Mouse (Mus musculus): ENCODE data around the gene Cdc42bpg.

Cdc42bpg gene

DNA sequence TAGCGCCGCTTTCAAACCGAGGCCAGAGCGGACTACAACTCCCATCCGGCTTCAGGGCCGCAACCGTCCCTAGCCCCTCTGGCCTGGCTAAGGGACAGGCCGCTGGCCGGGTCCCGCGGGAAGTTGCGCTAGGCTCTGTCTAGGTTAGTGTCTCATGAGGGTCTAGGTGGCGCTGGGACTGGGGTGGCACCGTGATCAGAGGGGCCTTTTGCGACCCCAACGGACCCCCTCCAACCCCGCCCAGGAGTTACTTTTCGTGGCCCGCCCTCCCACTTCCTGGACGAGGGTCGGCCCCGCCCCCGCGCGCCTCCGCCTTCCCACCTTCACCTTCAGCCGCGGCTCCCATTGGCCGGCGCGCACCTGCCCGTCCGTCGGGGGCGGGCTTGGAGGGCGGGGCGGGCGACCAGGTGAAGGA is at the start of gene Cdc42bpg:
Gene Cdc42bpg (plus strand): TSS at position 320 of the 415 bp plus-strand sequence.
- in situ Hi-C loops (cut with MseI, MboI) = loop anchor here in 1 of 2 experiments (5.0 kb wide), 1 partner anchor 34 kb away; no protein-coding TSS in a partner anchor

DNA sequence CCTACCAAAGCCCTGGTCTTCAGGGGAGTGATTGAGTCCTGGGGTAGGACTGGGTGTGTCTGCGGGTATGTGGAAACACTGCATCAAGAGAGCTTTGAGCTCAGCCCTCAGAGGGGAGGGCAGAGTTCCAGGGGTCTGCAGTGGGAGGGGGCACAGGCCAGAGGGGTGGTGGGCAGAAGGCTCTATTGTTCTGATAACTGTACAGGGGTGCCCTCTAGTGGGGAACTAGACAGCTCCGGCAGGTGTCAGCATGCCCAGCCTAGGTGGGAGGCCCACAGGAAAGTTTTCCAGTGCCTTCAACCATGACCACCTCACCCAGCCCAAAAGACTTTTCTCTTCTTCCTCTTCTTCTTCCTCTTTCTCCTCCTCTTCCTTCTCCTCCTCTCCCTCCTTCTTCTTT is 45.8 kb upstream of the Cdc42bpg start:
- in situ Hi-C loops (cut with MseI, MboI) = loop anchor here (5.0 to 10.0 kb wide), 2 partner anchors 64 to 72 kb away; partner anchors contain the start of gene Men1 (in 1 of the 2)

- in situ Hi-C loops (cut with MseI, MboI) = loop anchor here (5.0 to 10.0 kb wide), 2 partner anchors 64 to 71 kb away; partner anchors contain the start of gene Men1 (in 1 of the 2)
Observed at GRCm38 (mm10) chr19:6260946-6261345, 45.3 kb upstream of the Cdc42bpg start.

DNA sequence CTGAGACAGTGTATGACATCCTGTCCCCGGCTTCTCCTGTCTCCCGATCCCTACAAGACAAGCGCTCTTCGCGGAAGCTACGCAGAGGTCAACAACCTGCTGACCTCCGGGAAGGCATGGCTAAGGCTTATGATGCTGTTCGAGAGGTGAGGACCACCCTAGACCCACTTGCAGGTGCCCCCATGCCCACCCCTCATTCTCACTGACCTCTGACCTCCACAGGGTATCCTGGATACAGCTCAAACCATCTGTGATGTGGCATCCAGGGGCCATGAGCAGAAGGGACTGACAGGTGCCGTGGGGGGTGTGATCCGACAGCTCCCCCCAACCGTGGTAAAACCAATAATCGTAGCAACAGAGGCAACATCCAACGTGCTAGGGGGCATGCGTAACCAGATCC is 44.9 kb upstream of the Cdc42bpg start:
- in situ Hi-C loops (cut with MseI, MboI) = loop anchor here (5.0 to 10.0 kb wide), 2 partner anchors 63 to 71 kb away; partner anchors contain the start of gene Men1 (in 1 of the 2)

DNA sequence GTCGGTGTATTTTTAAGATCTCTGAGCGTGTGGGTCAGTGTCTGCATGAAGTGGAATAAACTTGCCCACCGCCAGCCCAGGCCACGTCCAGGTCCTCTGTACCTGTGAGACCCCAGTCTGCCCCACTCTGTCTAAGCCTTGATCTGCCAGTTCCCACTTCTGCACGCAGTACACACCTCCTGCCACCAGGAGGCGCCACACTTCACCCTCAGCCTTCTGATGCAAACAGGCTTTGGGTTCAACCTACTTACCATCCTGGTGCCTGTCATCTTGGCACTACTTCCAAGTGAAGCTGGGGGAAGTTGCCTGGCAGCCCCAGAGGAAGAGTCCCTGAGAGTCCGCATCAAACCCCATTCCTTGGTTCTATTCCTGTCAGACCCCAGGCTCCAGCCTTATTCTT is 44.0 kb upstream of the Cdc42bpg start:
- in situ Hi-C loops (cut with MseI, MboI) = loop anchor here (5.0 to 10.0 kb wide), 2 partner anchors 63 to 70 kb away; partner anchors contain the start of gene Men1 (in 1 of the 2)

GRCm38 (mm10) chr19:6262839-6263433 is 43.3 kb upstream of the Cdc42bpg start:
- in situ Hi-C loops (cut with MseI, MboI) = loop anchor here (5.0 to 10.0 kb wide), 2 partner anchors 62 to 69 kb away; partner anchors contain the start of gene Men1 (in 1 of the 2)

DNA sequence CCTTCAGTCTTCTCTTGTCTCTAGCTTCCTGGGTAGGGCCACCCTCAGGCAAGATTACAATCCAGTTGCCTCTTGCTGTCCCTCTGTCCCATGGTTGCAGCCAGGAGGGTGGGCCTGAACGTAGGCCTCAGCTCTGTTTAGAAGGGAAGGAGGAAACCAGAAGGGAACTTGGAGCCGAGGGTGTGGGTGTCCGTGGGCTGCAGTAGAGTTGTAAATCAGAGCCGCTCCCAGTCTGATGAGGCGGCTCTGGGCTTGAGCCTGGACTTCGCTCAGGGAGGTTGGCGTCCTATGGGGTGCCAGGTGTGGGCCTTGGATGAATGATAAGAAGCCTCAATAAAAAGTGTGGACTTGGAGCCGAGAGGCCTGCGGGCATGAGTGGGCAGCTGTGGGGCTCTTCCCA is 42.1 kb upstream of the Cdc42bpg start:
- in situ Hi-C loops (cut with MseI, MboI) = loop anchor here (5.0 to 10.0 kb wide), 2 partner anchors 61 to 68 kb away; partner anchors contain the start of gene Men1 (in 1 of the 2)

DNA sequence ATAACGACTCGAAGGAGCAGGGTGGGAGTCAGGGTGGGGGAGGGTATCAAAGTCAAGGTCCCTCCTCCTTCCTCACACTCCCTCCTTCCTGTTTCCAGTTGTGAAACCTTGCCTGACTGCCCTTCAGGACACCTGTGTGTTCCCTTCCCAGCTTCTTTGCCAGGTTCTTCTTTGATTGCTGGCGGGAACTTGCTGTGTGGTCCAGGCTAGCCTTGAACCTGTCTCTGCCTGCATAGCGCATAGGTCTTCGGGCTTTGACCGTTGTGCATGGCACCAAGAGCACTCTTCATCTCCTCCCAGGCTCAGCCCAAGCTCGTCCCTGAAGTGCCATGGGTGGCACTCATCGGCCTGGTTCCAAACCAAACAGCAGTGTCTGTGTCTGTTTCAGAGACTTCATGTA is 41.3 kb upstream of the Cdc42bpg start:
- in situ Hi-C loops (cut with MseI, MboI) = loop anchor here (5.0 to 10.0 kb wide), 3 partner anchors 37 to 67 kb away; partner anchors contain the start of gene Men1 (in 1 of the 2)

DNA sequence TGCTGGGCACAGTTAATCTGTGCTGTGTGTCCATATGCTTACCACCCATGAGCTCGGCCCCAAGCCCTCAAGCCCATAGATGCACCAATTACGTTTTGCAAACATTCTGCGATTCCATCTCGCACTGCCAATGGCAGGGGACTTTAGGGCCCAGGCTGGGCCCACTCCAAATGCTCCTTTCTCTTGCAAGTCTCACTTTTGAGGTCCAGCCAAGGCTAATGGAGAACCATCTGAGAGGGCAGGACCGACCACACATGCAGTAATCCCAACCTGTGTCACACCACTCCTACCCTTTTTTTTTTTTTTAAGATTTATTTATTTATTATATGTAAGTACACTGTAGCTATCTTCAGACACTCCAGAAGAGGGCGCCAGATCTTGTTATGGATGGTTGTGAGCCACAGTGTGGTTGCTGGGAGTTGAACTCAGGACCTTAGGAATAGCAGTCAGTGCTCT is 40.5 kb upstream of the Cdc42bpg start:
- in situ Hi-C loops (cut with MseI, MboI) = loop anchor here in 1 of 2 experiments (5.0 to 10.0 kb wide), 2 partner anchors 37 to 59 kb away; no protein-coding TSS in a partner anchor

- in situ Hi-C loops (cut with MseI, MboI) = loop anchor here in 1 of 2 experiments (5.0 to 10.0 kb wide), 2 partner anchors 35 to 57 kb away; no protein-coding TSS in a partner anchor
Observed at GRCm38 (mm10) chr19:6267306-6268169, 38.7 kb upstream of the Cdc42bpg start.

DNA sequence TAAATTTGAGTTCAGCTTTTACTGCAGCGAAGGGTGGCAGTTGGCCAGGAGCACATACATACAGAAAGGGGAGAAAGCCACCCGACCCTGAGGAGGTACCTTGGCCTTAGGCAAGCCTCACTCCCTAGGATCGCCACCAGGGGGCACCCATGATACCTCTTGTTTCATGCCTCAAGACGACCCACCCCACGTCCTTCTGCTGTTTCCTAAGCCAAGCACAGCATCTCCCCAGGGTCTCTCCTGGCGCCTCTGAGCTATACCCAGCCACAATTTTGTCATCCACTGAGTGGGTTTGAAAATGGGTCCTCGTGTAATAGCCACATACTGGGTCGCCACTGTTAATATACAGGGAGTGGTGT is 38.1 kb upstream of the Cdc42bpg start:
- in situ Hi-C loops (cut with MseI, MboI) = loop anchor here in 1 of 2 experiments (5.0 to 10.0 kb wide), 2 partner anchors 34 to 57 kb away; no protein-coding TSS in a partner anchor

- in situ Hi-C loops (cut with MseI, MboI) = loop anchor here in 1 of 2 experiments (5.0 to 10.0 kb wide), 2 partner anchors 34 to 56 kb away; no protein-coding TSS in a partner anchor
Observed at GRCm38 (mm10) chr19:6268670-6269132, 37.6 kb upstream of the Cdc42bpg start.

DNA sequence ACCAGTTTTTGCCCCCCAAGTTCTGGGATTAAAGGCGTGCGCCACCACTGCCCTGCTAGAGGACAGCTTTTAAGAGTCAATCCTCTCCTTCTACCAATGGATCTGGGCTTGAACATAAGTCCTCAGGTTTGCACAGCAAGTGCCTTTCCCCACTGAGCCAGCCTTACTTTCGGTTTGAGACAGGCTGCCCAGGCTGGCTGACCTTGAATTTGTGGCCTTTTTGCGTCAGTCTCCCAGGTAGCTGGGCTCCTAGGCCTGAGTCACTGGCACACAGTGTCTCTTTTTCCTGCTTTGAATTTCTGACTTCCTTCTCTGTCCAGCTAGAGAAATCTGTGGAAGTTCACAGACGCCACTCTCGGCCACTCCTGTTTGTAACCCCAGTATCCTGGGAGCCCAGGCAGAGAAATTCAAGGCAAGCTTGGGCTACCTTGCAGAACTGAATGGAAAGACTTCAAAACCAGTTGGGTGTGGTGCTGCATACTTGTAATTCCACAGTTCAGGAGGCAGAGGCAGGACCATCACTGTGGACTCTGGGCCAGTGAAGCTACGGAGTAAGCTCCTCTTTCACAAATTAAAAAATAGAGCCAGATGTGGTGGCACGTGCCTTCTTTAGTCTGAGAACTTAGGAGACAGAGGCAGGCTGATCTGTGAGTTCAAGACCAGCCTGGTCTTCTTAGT is 36.3 kb upstream of the Cdc42bpg start:
- in situ Hi-C loops (cut with MseI, MboI) = loop anchor here (5.0 to 10.0 kb wide), 3 partner anchors 32 to 55 kb away; partner anchors contain the start of gene Cdc42bpg (in 1 of the 2)

DNA sequence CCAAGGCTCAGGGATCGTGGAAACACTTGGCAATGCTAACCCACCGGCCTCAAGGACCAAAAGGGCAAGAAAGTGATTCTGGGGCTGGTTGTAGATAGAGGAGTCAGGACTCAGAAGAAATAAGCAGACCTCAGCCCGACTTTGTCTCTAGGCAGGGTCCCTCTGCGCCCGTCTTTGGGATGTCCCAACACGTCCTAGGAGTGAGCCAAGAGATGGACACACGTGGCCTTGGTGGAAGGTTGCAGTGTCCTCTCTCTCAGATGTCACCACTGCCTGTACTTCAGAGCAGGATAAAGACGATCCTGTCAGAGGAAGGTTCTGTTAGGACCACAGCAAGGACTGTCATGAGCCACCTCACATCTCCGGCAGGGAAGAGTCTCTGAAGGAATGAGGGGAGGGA is 35.6 kb upstream of the Cdc42bpg start:
- in situ Hi-C loops (cut with MseI, MboI) = loop anchor here in 1 of 2 experiments (5.0 kb wide), 1 partner anchor 37 kb away; the partner anchor contains the start of gene Cdc42bpg

- in situ Hi-C loops (cut with MseI, MboI) = loop anchor here in 1 of 2 experiments (5.0 kb wide), 1 partner anchor 36 kb away; the partner anchor contains the start of gene Cdc42bpg
Observed at GRCm38 (mm10) chr19:6271206-6271605, 35.0 kb upstream of the Cdc42bpg start.

DNA sequence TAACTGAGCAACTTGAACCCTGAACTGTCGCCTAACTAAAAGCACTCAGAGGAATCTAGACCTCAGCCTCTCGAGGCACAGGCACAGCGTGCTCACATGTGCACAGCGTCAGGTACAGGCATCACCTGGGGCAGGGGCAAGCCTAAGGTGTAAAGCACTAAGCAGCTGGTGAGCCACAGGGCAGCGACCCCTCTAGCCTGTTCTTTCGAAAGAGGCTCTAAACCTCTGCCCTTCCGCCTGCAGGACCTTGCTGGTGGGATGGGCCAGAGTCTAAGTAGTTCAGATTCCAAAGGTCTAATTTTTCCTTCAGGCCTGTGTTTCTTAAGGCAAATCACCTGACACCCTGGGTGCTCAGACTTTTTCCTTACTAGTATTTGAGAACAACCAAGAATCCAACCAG is 34.2 kb upstream of the Cdc42bpg start:
- in situ Hi-C loops (cut with MseI, MboI) = loop anchor here in 1 of 2 experiments (5.0 kb wide), 1 partner anchor 35 kb away; the partner anchor contains the start of gene Cdc42bpg

DNA sequence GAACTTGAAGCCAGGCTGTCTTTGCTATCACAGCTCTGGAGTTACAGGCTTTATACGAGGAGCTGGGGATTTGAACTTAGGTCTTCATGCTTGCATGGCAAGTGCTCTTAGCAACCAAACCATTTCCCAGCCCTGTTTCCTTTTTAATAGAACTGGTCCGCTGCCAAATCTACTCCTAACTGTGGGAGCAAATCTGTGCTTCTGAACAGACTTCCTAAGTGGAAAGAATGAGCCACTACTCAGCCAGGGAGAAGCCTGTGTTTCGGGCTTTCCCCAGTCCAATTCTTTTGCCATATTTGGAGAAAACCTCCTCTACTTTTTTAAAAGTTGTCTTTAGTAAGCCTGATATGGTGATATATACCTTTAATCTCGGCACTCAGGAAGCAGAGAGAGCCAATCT is 33.5 kb upstream of the Cdc42bpg start:
- in situ Hi-C loops (cut with MseI, MboI) = loop anchor here in 1 of 2 experiments (5.0 kb wide), 1 partner anchor 35 kb away; the partner anchor contains the start of gene Cdc42bpg

DNA sequence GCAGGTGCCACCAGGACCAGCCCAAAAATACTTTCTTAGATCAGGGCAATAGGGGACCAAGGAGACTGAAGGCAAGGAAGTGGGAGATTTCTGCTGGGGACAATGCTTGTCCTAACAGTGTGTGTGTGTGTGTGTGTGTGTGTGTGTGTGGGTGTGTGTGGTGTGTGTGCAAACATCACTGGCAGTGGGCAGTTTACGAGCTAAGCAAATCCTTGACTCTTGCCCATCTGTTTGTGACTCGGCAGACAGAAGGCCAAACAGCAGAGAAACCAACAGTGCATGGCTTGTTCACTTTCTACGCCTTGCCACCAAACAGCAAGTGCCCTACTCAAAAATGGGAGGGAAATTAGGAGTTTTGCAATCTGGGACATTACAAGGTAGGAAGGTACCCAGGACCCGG is 32.7 kb upstream of the Cdc42bpg start:
- in situ Hi-C loops (cut with MseI, MboI) = loop anchor here in 1 of 2 experiments (5.0 kb wide), 1 partner anchor 34 kb away; the partner anchor contains the start of gene Cdc42bpg

DNA sequence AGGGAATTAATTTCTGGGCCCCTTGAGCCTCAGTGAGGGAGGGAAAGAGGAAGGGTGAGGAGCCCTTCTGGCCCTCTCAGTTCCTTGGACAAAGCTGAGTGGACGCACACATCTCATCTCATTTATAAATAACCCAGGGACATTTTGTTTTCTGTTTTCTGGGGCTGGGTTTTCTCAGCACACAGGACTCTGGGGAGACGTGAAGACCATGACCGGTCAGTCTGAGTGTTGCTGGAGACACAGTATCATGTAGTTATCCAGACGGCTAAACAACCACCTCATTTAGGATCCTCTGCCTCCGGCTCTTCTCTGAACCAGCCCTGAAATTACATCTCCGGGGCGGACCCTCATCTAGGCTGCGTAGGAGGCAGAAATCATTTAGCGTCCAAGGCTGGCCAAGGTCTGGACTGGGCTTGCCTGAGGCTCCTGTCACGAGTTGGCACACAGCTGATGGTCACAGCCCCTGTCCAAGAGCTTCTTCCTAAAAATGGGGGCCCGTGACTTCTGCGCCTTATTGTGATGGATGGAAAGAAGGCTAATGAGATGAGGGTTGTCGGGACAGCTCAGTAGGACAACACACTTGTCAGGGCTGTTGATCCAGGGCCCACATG is 32.2 kb upstream of the Cdc42bpg start:
- in situ Hi-C loops (cut with MseI, MboI) = loop anchor here in 1 of 2 experiments (5.0 kb wide), 1 partner anchor 33 kb away; the partner anchor contains the start of gene Cdc42bpg
